Mouse (Mus musculus): Measurements from ENCODE around the gene Rpl23a. TPM values are rescaled to one million over a fixed set of nuclear protein-coding genes. Genes with fewer than 3 reads are reported as not detected.

The Rpl23a gene
- polyA plus RNA-seq, 1 experiment: 4,612 TPM

DNA sequence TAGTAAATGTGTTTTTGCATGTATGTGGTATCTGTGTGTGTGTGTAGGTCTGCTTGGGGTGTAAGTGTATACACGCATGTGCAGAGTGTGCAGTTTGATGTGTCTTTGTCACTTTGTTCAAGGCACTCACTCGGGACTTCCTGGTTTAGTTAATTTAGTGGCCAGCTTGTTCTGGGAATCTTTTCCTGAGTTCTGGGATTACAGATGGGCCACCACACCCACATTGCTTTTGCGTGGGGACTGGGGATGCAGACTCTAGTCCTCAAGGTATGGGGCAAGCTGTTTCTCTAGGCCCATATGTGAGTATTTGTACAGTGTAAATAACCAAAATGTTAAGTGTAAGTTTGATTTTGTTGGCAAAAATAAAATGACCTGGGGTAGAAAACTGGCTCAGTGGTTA, 49.0 kb downstream of the Rpl23a start:
- H3K27me3 ChIP-seq (ENCODE audit: control insufficient read depth, insufficient read depth, insufficient read length): no peaks in the 10 kb centered on the region
- no peak overlapping the region for H3K4me3 ChIP-seq (ENCODE audit: insufficient read depth, poor library complexity, severe bottlenecking)
- no peaks in the 10 kb centered on the region for H3K36me3 ChIP-seq (ENCODE audit: control insufficient read depth, insufficient read depth)
- no peak for TF ChIP-seq CEBPB (IDR thresholded peaks at IDR 0.05; ENCODE audit: low read depth)
- TF ChIP-seq MYOD1 (IDR thresholded peaks at IDR 0.05; ENCODE audit: control insufficient read depth, insufficient read length, low read depth): no peak
- H3ac ChIP-seq (ENCODE audit: control insufficient read depth, insufficient read length, low read depth): no peak overlapping the region
- peaks cover 99% of the 10 kb centered on the region for H3K79me2 ChIP-seq (ENCODE audit: control insufficient read depth, insufficient read depth)
- H3K79me3 ChIP-seq (ENCODE audit: low read depth): peaks cover 71% of the 10 kb centered on the region

DNA sequence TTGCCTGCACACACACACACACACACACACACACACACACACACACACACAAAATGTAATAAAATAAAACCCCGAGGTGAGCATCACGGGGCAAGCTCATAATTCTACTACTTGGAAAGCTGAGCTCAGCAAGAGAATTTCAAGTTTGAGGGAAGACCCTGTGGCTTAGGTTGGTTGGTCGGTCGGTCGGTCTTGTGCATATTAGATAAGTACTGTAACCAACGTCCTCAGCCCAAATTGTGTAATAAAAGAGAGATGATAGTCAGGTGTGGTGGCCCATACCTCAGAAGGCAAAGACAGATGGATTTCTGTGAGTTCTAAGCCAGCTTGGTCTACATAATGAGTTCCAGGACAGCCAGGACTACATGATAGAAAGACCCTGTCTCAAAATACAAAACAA, 49.5 kb downstream of the Rpl23a start:
- H3ac ChIP-seq (ENCODE audit: control insufficient read depth, insufficient read length, low read depth): no peak overlapping the region
- peaks cover 72% of the 10 kb centered on the region for H3K79me3 ChIP-seq (ENCODE audit: low read depth)
- TF ChIP-seq CTCF (IDR thresholded peaks at IDR 0.05; ENCODE audit: control insufficient read depth, insufficient read depth, insufficient read length) (no peak), CEBPB (IDR thresholded peaks at IDR 0.05; ENCODE audit: low read depth) (no peak), MYOD1 (IDR thresholded peaks at IDR 0.05; ENCODE audit: control insufficient read depth, insufficient read length, low read depth) (no peak), MAX (IDR thresholded peaks at IDR 0.05) (no peak), MYOG (IDR thresholded peaks at IDR 0.05; ENCODE audit: control insufficient read depth, extremely low read depth, insufficient read length) (no peak)

More for the DNA sequence above, 49.5 kb downstream of the Rpl23a start:
- H3K36me3 ChIP-seq (ENCODE audit: control insufficient read depth, insufficient read depth): no peaks in the 10 kb centered on the region
- peaks cover 99% of the 10 kb centered on the region for H3K79me2 ChIP-seq (ENCODE audit: control insufficient read depth, insufficient read depth)
- H3K4me3 ChIP-seq (ENCODE audit: insufficient read depth, poor library complexity, severe bottlenecking): no peak overlapping the region
- no peaks in the 10 kb centered on the region for H3K27me3 ChIP-seq (ENCODE audit: control insufficient read depth, insufficient read depth, insufficient read length)

Small RNA genes within 50 kb of the gene (microRNA-seq; reads per million reads assigned to microRNA genes)
- gene Mir7653 (ENCODE audit: borderline microRNAs expressed): 0.44 reads per million, percentile 6 among the genes with 10 or more reads in this experiment

Other genes starting within 250 kb of the Rpl23a start
- gene Phf12, start 200.8 kb downstream of the Rpl23a start, polyA plus RNA-seq (2012; fragmentation: generic; extraction: Trizol): 21.9 TPM
- gene Dhrs13, start 151.3 kb downstream of the Rpl23a start, polyA plus RNA-seq (2012; fragmentation: generic; extraction: Trizol): 16.7 TPM
- gene Flot2, start 145.7 kb downstream of the Rpl23a start, polyA plus RNA-seq (2012; fragmentation: generic; extraction: Trizol): 72.0 TPM
- gene Eral1, start 103.2 kb downstream of the Rpl23a start, polyA plus RNA-seq (2012; fragmentation: generic; extraction: Trizol): 21.5 TPM
- gene Fam222b, start 88.9 kb downstream of the Rpl23a start, polyA plus RNA-seq (2012; fragmentation: generic; extraction: Trizol): 12.2 TPM
- 99.8 TPM for gene Traf4, start 18.0 kb downstream of the Rpl23a start, polyA plus RNA-seq (2012; fragmentation: generic; extraction: Trizol)
- gene Nek8, start 6.9 kb downstream of the Rpl23a start, polyA plus RNA-seq (2012; fragmentation: generic; extraction: Trizol): 8.9 TPM
- gene Tlcd1, start 6.9 kb downstream of the Rpl23a start, polyA plus RNA-seq (2012; fragmentation: generic; extraction: Trizol): 15.9 TPM
- gene Rab34, start 4.8 kb upstream of the Rpl23a start, polyA plus RNA-seq (2012; fragmentation: generic; extraction: Trizol): 182 TPM
- 0.18 TPM for gene Proca1, start 9.8 kb upstream of the Rpl23a start, polyA plus RNA-seq (2012; fragmentation: generic; extraction: Trizol)
- gene Sdf2, start 62.2 kb upstream of the Rpl23a start, polyA plus RNA-seq (2012; fragmentation: generic; extraction: Trizol): 76.8 TPM
- 33.9 TPM for gene Supt6, start 62.4 kb upstream of the Rpl23a start, polyA plus RNA-seq (2012; fragmentation: generic; extraction: Trizol)
- 82.8 TPM for gene 2610507B11Rik, start 78.2 kb upstream of the Rpl23a start, polyA plus RNA-seq (2012; fragmentation: generic; extraction: Trizol)
- gene BC030499, start 107.3 kb upstream of the Rpl23a start, polyA plus RNA-seq (2012; fragmentation: generic; extraction: Trizol): 0.02 TPM
- 33.1 TPM for gene Spag5, start 117.9 kb upstream of the Rpl23a start, polyA plus RNA-seq (2012; fragmentation: generic; extraction: Trizol)
- gene Aldoc, start 139.4 kb upstream of the Rpl23a start, polyA plus RNA-seq (2012; fragmentation: generic; extraction: Trizol): 0.91 TPM
- 37.1 TPM for gene Pigs, start 144.8 kb upstream of the Rpl23a start, polyA plus RNA-seq (2012; fragmentation: generic; extraction: Trizol)
- gene Unc119, start 159.9 kb upstream of the Rpl23a start, polyA plus RNA-seq (2012; fragmentation: generic; extraction: Trizol): 29.5 TPM
- gene Foxn1, start 203.0 kb upstream of the Rpl23a start, polyA plus RNA-seq (2012; fragmentation: generic; extraction: Trizol): 0.39 TPM
- gene Slc13a2, start 238.6 kb upstream of the Rpl23a start, polyA plus RNA-seq (2012; fragmentation: generic; extraction: Trizol): not detected